Mouse (Mus musculus): ENCODE data around the gene Pld3. TPM values are rescaled to one million over a fixed set of nuclear protein-coding genes. Genes with fewer than 3 reads are reported as not detected.
"Not testable (repeated sequence)": the region's sequence is repeated elsewhere in the genome, so short reads cannot be mapped to it uniquely, and the experiment has no call there.

The Pld3 gene
- total RNA-seq, 2 experiments from 2014 or later, result 575 to 580 TPM

- DNase-seq (ENCODE audit: low spot score in 2 of 2), result peak; percentile 62 to 89
These were observed 26.8 kb downstream of the Pld3 start for GRCm38 (mm10) chr7:27526039-27526827.

GRCm38 (mm10) chr7:27523805-27524204 is 29.2 kb downstream of the Pld3 start:
- no peak for DNase-seq (ENCODE audit: low spot score in 2 of 2)

GRCm38 (mm10) chr7:27522967-27523366 is 30.1 kb downstream of the Pld3 start, which contains the start of gene Hipk4:
Hipk4 (plus strand) TSS chr7:27523267.
- DNase-seq (ENCODE audit: low spot score in 2 of 2), result no peak

GRCm38 (mm10) chr7:27520599-27520998 is 32.4 kb downstream of the Pld3 start:
- no peak for DNase-seq (ENCODE audit: low spot score in 2 of 2)

GRCm38 (mm10) chr7:27520104-27520503 is 32.9 kb downstream of the Pld3 start:
- DNase-seq (ENCODE audit: low spot score in 2 of 2), result no peak

GRCm38 (mm10) chr7:27518314-27518713 is 34.7 kb downstream of the Pld3 start:
- no peak for DNase-seq (ENCODE audit: low spot score in 2 of 2)

- DNase-seq (ENCODE audit: low spot score in 2 of 2), result no peak
These were observed 38.1 kb downstream of the Pld3 start for GRCm38 (mm10) chr7:27514961-27515360.

GRCm38 (mm10) chr7:27510809-27511208 is 42.2 kb downstream of the Pld3 start:
- DNase-seq (ENCODE audit: low spot score in 2 of 2), result no peak

- DNase-seq (ENCODE audit: low spot score in 2 of 2), result peak in 1 of 2 experiments; percentile 58
These were observed 44.4 kb downstream of the Pld3 start for GRCm38 (mm10) chr7:27508648-27509005.

- peak; percentile 81 to 90 for DNase-seq (ENCODE audit: low spot score in 2 of 2)
These were observed 45.0 kb downstream of the Pld3 start for GRCm38 (mm10) chr7:27507711-27508647.

GRCm38 (mm10) chr7:27506765-27507370 is 46.1 kb downstream of the Pld3 start:
- no peak for DNase-seq (ENCODE audit: low spot score in 2 of 2)

- no peak for DNase-seq (ENCODE audit: low spot score in 2 of 2)
These were observed 51.4 kb downstream of the Pld3 start for GRCm38 (mm10) chr7:27501620-27502019.

GRCm38 (mm10) chr7:27499036-27499435 is 54.0 kb downstream of the Pld3 start, which contains the start of gene Prx:
Prx (plus strand) TSS chr7:27499324.
- DNase-seq (ENCODE audit: low spot score in 2 of 2), result no peak

- DNase-seq (ENCODE audit: low spot score in 2 of 2), result not testable (repeated sequence)
These were observed 58.2 kb downstream of the Pld3 start for GRCm38 (mm10) chr7:27494659-27495367.

GRCm38 (mm10) chr7:27493450-27493849 is 59.6 kb downstream of the Pld3 start:
- no peak for DNase-seq (ENCODE audit: low spot score in 2 of 2)

GRCm38 (mm10) chr7:27493022-27493421 is 60.0 kb downstream of the Pld3 start:
- no peak for DNase-seq (ENCODE audit: low spot score in 2 of 2)

GRCm38 (mm10) chr7:27491856-27492255 is 61.2 kb downstream of the Pld3 start:
- DNase-seq (ENCODE audit: low spot score in 2 of 2), result no peak

GRCm38 (mm10) chr7:27490543-27491329 is 62.3 kb downstream of the Pld3 start:
- DNase-seq (ENCODE audit: low spot score in 2 of 2), result peak; percentile 82 to 87

- no peak for DNase-seq (ENCODE audit: low spot score in 2 of 2)
These were observed 62.8 kb downstream of the Pld3 start for GRCm38 (mm10) chr7:27490227-27490542.

GRCm38 (mm10) chr7:27489270-27489869 is 63.6 kb downstream of the Pld3 start:
- no peak for DNase-seq (ENCODE audit: low spot score in 2 of 2)

All from layer of hippocampus, adult 18-20 months (tissue).